Mouse (Mus musculus) liver, embryonic 14.5 days (tissue): Measurements from ENCODE around the gene Sox6. TPM values are rescaled to one million over a fixed set of nuclear protein-coding genes. Genes with fewer than 3 reads are reported as not detected.

Source experiments
- ATAC-seq: fragments of 200-750 bp; cut with Nextera tagmentation; 2 replicates; pipeline ENCODE4 v1.8.0; 2017; ENCODE audit warnings: moderate number of reproducible peaks, mild to moderate bottlenecking, moderate library complexity; ENCODE audit not compliant: insufficient read depth
- DNase-seq, 3 experiments: peaks; one replicate each; pipeline ENCODE4 v3.0.0-alpha.2; 2012 to 2013; ENCODE audit warnings: low read depth in 3 of 3, low spot score in 3 of 3
- H3K27ac ChIP-seq: fragments of 300-500 bp; sonication (generic); 2 replicates; pipeline ENCODE4 v1.5.1; 2014; ENCODE audit warnings: moderate library complexity, mild to moderate bottlenecking, control low read depth, inconsistent platforms
- H3K27me3 ChIP-seq: fragments of 300-500 bp; sonication (generic); 2 replicates; pipeline ENCODE4 v1.6.1; 2014; ENCODE audit warnings: mild to moderate bottlenecking, low read length, moderate library complexity; ENCODE audit not compliant: control insufficient read depth, insufficient read depth
- H3K36me3 ChIP-seq: fragments of 300-500 bp; sonication (generic); replicated peaks from 2 replicates; pipeline ENCODE4 v1.6.1; 2014; ENCODE audit warnings: low read depth; ENCODE audit not compliant: control insufficient read depth, insufficient read depth
- H3K4me1 ChIP-seq, 2 experiments: fragments of 200-500 bp in 1 of 2; fragments of 300-500 bp in 1 of 2; sonication (generic) in 1 of 2; replicated peaks; 2 replicates each; pipeline ENCODE4 v1.6.1; 2012 to 2014; ENCODE audit warnings: antibody characterized with exemption in 1 of 2, inconsistent platforms in 1 of 2, low read length in 1 of 2; ENCODE audit not compliant: control insufficient read depth in 2 of 2, insufficient read depth in 2 of 2
- H3K4me2 ChIP-seq: fragments of 300-500 bp; sonication (generic); 2 replicates; pipeline ENCODE4 v1.6.1; 2014; ENCODE audit warnings: low read depth, mild to moderate bottlenecking, control low read depth, moderate library complexity
- H3K4me3 ChIP-seq, 2 experiments: fragments of 200-500 bp in 1 of 2; fragments of 300-500 bp in 1 of 2; sonication (generic) in 1 of 2; 2 replicates each; pipeline ENCODE4 v1.5.1; 2012 to 2014; ENCODE audit warnings: low read depth in 2 of 2, low read length in 2 of 2, mild to moderate bottlenecking in 2 of 2, control low read depth in 1 of 2, inconsistent platforms in 1 of 2, moderate library complexity in 1 of 2; ENCODE audit not compliant: insufficient read depth in 1 of 2
- H3K9ac ChIP-seq: fragments of 300-500 bp; sonication (generic); replicated peaks from 2 replicates; pipeline ENCODE4 v1.6.1; 2014; ENCODE audit warnings: mild to moderate bottlenecking, control low read depth, moderate library complexity
- H3K9me3 ChIP-seq: fragments of 300-500 bp; sonication (generic); 2 replicates; pipeline ENCODE4 v1.6.1; 2016; ENCODE audit warnings: low read length, mixed read lengths; ENCODE audit not compliant: control insufficient read depth
- CTCF ChIP-seq: IDR thresholded peaks from 2 replicates; pipeline ENCODE4 v1.5.1; 2016; ENCODE audit warnings: antibody characterized with exemption, low read depth, control low read depth
- EP300 ChIP-seq: IDR thresholded peaks from 2 replicates; pipeline ENCODE4 v1.6.1; 2016; ENCODE audit warnings: antibody characterized with exemption, low read depth
- WGBS: fragments of 180-500 bp; shearing (Covaris S2); extraction: QIAGEN DNeasy Blood & Tissue Kit; methylation state at CpG from one replicate; pipeline ENCODE4 v1.1.7; 2014; ENCODE audit not compliant: insufficient replicate concordance; 5-methylcytosine and 5-hydroxymethylcytosine counted together
- polyA plus RNA-seq, 2 experiments: library from polyadenylated mRNA; depleted of rRNA in 1 of 2; stranded (reverse) in 1 of 2; unstranded in 1 of 2; fragments of >200 nt; fragmentation: Nextera tagmentation in 1 of 2; extraction: Ambion mirVana in 1 of 2; gene quantifications; 2 replicates each; pipeline versions ENCODE4 v1.2.1 to v1.2.3; 2012 to 2014

The Sox6 gene
- polyA plus RNA-seq, 2 experiments: 15.9 to 64.0 TPM

GRCm38 (mm10) chr7:115780148-115780547 lies 258.4 kb downstream of the Sox6 start:
- no peak overlapping the region for H3K4me2 ChIP-seq
- no peaks in the 10 kb centered on the region for H3K27me3 ChIP-seq
- H3K4me3 ChIP-seq: no peak overlapping the region
- peaks cover 6% of the 10 kb centered on the region in 2 experiments for H3K4me1 ChIP-seq
- no peaks in the 10 kb centered on the region for H3K9me3 ChIP-seq
- no peak for TF ChIP-seq EP300
- TF ChIP-seq CTCF: no peak
- H3K9ac ChIP-seq: no peak overlapping the region
- WGBS: 81% methylated on average over 4 of the region's 4 CpGs
- no peak for ATAC-seq
- DNase-seq: no peak
- H3K36me3 ChIP-seq: peaks cover 14% of the 10 kb centered on the region
- H3K27ac ChIP-seq: no peak overlapping the region

GRCm38 (mm10) chr7:115779544-115779943 lies 259.1 kb downstream of the Sox6 start:
- Histone ChIP-seq H3K27ac (no peak overlapping the region), H3K9ac (no peak overlapping the region), H3K4me1 (peaks cover under 1 to 2% of the 10 kb centered on the region in 2 experiments; a peak in 3 of 4 replicates), H3K9me3 (no peaks in the 10 kb centered on the region), H3K27me3 (no peaks in the 10 kb centered on the region), H3K4me3 (no peak overlapping the region), H3K4me2 (no peak overlapping the region), H3K36me3 (peaks cover 20% of the 10 kb centered on the region)
- 94% methylated on average over 2 of the region's 2 CpGs for whole genome bisulfite sequencing
- DNase-seq: no peak
- TF ChIP-seq EP300: no peak
- no peak for TF ChIP-seq CTCF
- ATAC-seq: no peak

GRCm38 (mm10) chr7:115776736-115777135 lies 261.9 kb downstream of the Sox6 start:
- TF ChIP-seq EP300 (no peak), CTCF (no peak)
- no peak overlapping the region for H3K4me2 ChIP-seq
- 80% methylated on average over 7 of the region's 7 CpGs for WGBS
- DNase-seq (no peak), ATAC-seq (no peak)
- H3K9me3 ChIP-seq: no peaks in the 10 kb centered on the region
- H3K36me3 ChIP-seq: peaks cover 20% of the 10 kb centered on the region
- no peaks in the 10 kb centered on the region; a peak in 1 of 4 replicates for H3K4me1 ChIP-seq
- no peak overlapping the region for H3K9ac ChIP-seq
- no peak overlapping the region for H3K27ac ChIP-seq
- H3K4me3 ChIP-seq: no peak overlapping the region
- H3K27me3 ChIP-seq: no peaks in the 10 kb centered on the region

GRCm38 (mm10) chr7:115776324-115776723 lies 262.3 kb downstream of the Sox6 start:
- Histone ChIP-seq H3K4me2 (no peak overlapping the region), H3K36me3 (peaks cover 20% of the 10 kb centered on the region), H3K9me3 (no peaks in the 10 kb centered on the region), H3K4me1 (no peaks in the 10 kb centered on the region; a peak in 1 of 4 replicates), H3K27me3 (no peaks in the 10 kb centered on the region), H3K27ac (no peak overlapping the region), H3K4me3 (no peak overlapping the region), H3K9ac (no peak overlapping the region)
- WGBS: 47% methylated on average over 5 of the region's 5 CpGs
- TF ChIP-seq CTCF (no peak), EP300 (no peak)
- ATAC-seq (peak; percentile 64), DNase-seq (peak in 1 of 3 experiments; percentile 16)

- Histone ChIP-seq H3K27ac (no peak overlapping the region), H3K27me3 (no peaks in the 10 kb centered on the region), H3K4me3 (no peak overlapping the region), H3K4me1 (no peaks in the 10 kb centered on the region), H3K9ac (no peak overlapping the region), H3K36me3 (no peaks in the 10 kb centered on the region), H3K4me2 (no peak overlapping the region), H3K9me3 (no peaks in the 10 kb centered on the region)
- WGBS: 83% methylated on average over 8 of the region's 8 CpGs
- ATAC-seq (no peak), DNase-seq (no peak)
- no peak for TF ChIP-seq CTCF
- no peak for TF ChIP-seq EP300
Observed at GRCm38 (mm10) chr7:115766316-115766715, 272.3 kb downstream of the Sox6 start.
